Comparison of ENCODE assay signal across 21 mouse cellular contexts in genomic region chr5:38483518-38484110, GRCm38 (mm10).
"Had no signal": no experiment of that assay in that cellular context is flagged by ENCODE, and none has a peak within 500 bp of the region (broad histone marks: within the 10 kb centered on the region; RNA-seq: fewer than 3 reads in every experiment).

No protein-coding gene starts in this region.

- H3K9ac ChIP-seq: limb, embryonic 13.5 days; liver, embryonic 12.5 days; liver, embryonic 15.5 days; lung, embryonic 15.5 days; midbrain, embryonic 12.5 days; midbrain, embryonic 15.5 days; neural tube, embryonic 12.5 days; neural tube, embryonic 15.5 days had no signal

- H3K27me3 ChIP-seq: limb, embryonic 13.5 days; liver, embryonic 12.5 days; liver, embryonic 15.5 days; lung, embryonic 15.5 days; midbrain, embryonic 15.5 days; neural tube, embryonic 12.5 days; neural tube, embryonic 15.5 days had no signal

- H3K4me3 ChIP-seq: limb, embryonic 13.5 days; liver, embryonic 12.5 days; liver, embryonic 15.5 days; lung, embryonic 15.5 days; midbrain, embryonic 12.5 days; midbrain, embryonic 15.5 days; neural tube, embryonic 12.5 days; neural tube, embryonic 15.5 days had no signal

- H3K4me2 ChIP-seq: limb, embryonic 13.5 days; liver, embryonic 12.5 days; liver, embryonic 15.5 days; lung, embryonic 15.5 days; midbrain, embryonic 12.5 days; midbrain, embryonic 15.5 days; neural tube, embryonic 12.5 days; neural tube, embryonic 15.5 days had no signal

- ATAC-seq: liver, embryonic 12.5 days; midbrain, embryonic 15.5 days had no signal

- H3K9me3 ChIP-seq: limb, embryonic 13.5 days; liver, embryonic 12.5 days; liver, embryonic 15.5 days; lung, embryonic 15.5 days; midbrain, embryonic 12.5 days; midbrain, embryonic 15.5 days; neural tube, embryonic 12.5 days; neural tube, embryonic 15.5 days had no signal

- DNase-seq: kidney, adult 9 months; kidney, postnatal 14 days; kidney, postnatal 4 days; liver; lung, adult 18-20 months; lung, postnatal 10 days; lung, postnatal 36 days; right cerebral cortex, adult 18-20 months; right cerebral cortex, postnatal 14 days; right cerebral cortex, postnatal 4 days; thymus, adult 2 months; thymus, postnatal 25 days had no signal

- H3K27ac ChIP-seq: limb, embryonic 13.5 days; liver, embryonic 12.5 days; liver, embryonic 15.5 days; lung, embryonic 15.5 days; midbrain, embryonic 12.5 days; midbrain, embryonic 15.5 days; neural tube, embryonic 12.5 days; neural tube, embryonic 15.5 days; stomach, postnatal 0 days had no signal

- H3K36me3 ChIP-seq: limb, embryonic 13.5 days; liver, embryonic 12.5 days; liver, embryonic 15.5 days; lung, embryonic 15.5 days; midbrain, embryonic 12.5 days; midbrain, embryonic 15.5 days; neural tube, embryonic 12.5 days; neural tube, embryonic 15.5 days had no signal
